Mouse (Mus musculus) midbrain, postnatal 0 days (tissue): ENCODE data around the gene Ankfy1. TPM values are rescaled to one million over a fixed set of nuclear protein-coding genes. Genes with fewer than 3 reads are reported as not detected.

ENCODE experiments used
- ATAC-seq: fragments of 200-750 bp; cut with Nextera tagmentation; 2 replicates; pipeline ENCODE4 v1.8.0; 2017; ENCODE audit warnings: moderate number of reproducible peaks, mild to moderate bottlenecking, moderate TSS enrichment, moderate library complexity; ENCODE audit not compliant: low FRiP score
- DNase-seq: peaks from one replicate; pipeline ENCODE4 v3.0.0-alpha.2; 2015; ENCODE audit warnings: low spot score
- H3K27ac ChIP-seq: fragments of 300-500 bp; sonication (generic); 2 replicates; pipeline ENCODE4 v1.5.1; 2014; ENCODE audit warnings: low read depth, mild to moderate bottlenecking, low read length, mixed read lengths
- H3K27me3 ChIP-seq: fragments of 300-500 bp; sonication (generic); 2 replicates; pipeline ENCODE4 v1.6.1; 2014; ENCODE audit warnings: low read length, control low read depth, mixed read lengths; ENCODE audit not compliant: insufficient read depth
- H3K36me3 ChIP-seq: fragments of 300-500 bp; sonication (generic); 2 replicates; pipeline ENCODE4 v1.6.1; 2014; ENCODE audit warnings: low read length, control low read depth, mixed read lengths; ENCODE audit not compliant: insufficient read depth
- H3K4me1 ChIP-seq: fragments of 300-500 bp; sonication (generic); 2 replicates; pipeline ENCODE4 v1.6.1; 2014; ENCODE audit warnings: mild to moderate bottlenecking, control low read depth, antibody characterized with exemption, low read length, mixed read lengths; ENCODE audit not compliant: insufficient read depth
- H3K4me2 ChIP-seq: fragments of 300-500 bp; sonication (generic); 2 replicates; pipeline ENCODE4 v1.6.1; 2014; ENCODE audit warnings: low read depth, mild to moderate bottlenecking, low read length, mixed read lengths; ENCODE audit not compliant: poor library complexity, severe bottlenecking
- H3K4me3 ChIP-seq: fragments of 300-500 bp; sonication (generic); 2 replicates; pipeline ENCODE4 v1.5.1; 2014; ENCODE audit warnings: low read depth, mild to moderate bottlenecking, low read length, moderate library complexity
- H3K9ac ChIP-seq: fragments of 300-500 bp; sonication (generic); replicated peaks from 2 replicates; pipeline ENCODE4 v1.6.1; 2014; ENCODE audit warnings: mild to moderate bottlenecking, low read length, moderate library complexity, mixed read lengths; ENCODE audit not compliant: poor library complexity, severe bottlenecking
- H3K9me3 ChIP-seq: fragments of 300-500 bp; sonication (generic); 2 replicates; pipeline ENCODE4 v1.6.1; 2016; ENCODE audit warnings: low read length, control low read depth
- CTCF ChIP-seq: IDR thresholded peaks from 2 replicates; pipeline ENCODE4 v1.5.1; 2016; ENCODE audit warnings: antibody characterized with exemption, mild to moderate bottlenecking
- WGBS: fragments of 180-500 bp; shearing (Covaris S2); extraction: QIAGEN DNeasy Blood & Tissue Kit; methylation state at CpG from one replicate; pipeline ENCODE4 v1.1.7; 2014; 5-methylcytosine and 5-hydroxymethylcytosine counted together
- polyA plus RNA-seq: library from polyadenylated mRNA; unstranded; fragments of >200 nt; fragmentation: Nextera tagmentation; extraction: Ambion mirVana; gene quantifications from 2 replicates; pipeline ENCODE4 v1.2.1, GENCODE M21; 2015
- total RNA-seq: library from RNA; depleted of rRNA; stranded (reverse); fragments of >200 nt; gene quantifications from 2 replicates; pipeline ENCODE4 v1.2.3, GENCODE M21; 2014

Ankfy1 gene
- total and polyA plus RNA-seq, 2 experiments from 2014 or later: 19.6 to 48.1 TPM

- no peaks in the 10 kb centered on the region for H3K4me1 ChIP-seq
- no peak overlapping the region for H3K4me2 ChIP-seq
- no peak for DNase-seq
- H3K36me3 ChIP-seq: no peaks in the 10 kb centered on the region
- TF ChIP-seq CTCF: no peak
- ATAC-seq: no peak
- no peak overlapping the region for H3K4me3 ChIP-seq
- H3K27me3 ChIP-seq: no peaks in the 10 kb centered on the region
- H3K9me3 ChIP-seq: no peaks in the 10 kb centered on the region
- no peak overlapping the region for H3K9ac ChIP-seq
- H3K27ac ChIP-seq: no peak overlapping the region
- WGBS: 88% methylated on average over 4 of the region's 4 CpGs
Observed at GRCm38 (mm10) chr11:72664641-72665040, 25.2 kb upstream of the Ankfy1 start.

GRCm38 (mm10) chr11:72670634-72671033 lies 19.2 kb upstream of the Ankfy1 start:
- H3K9ac ChIP-seq: no peak overlapping the region
- ATAC-seq (no peak), DNase-seq (no peak)
- H3K4me2 ChIP-seq: no peak overlapping the region
- H3K27me3 ChIP-seq: no peaks in the 10 kb centered on the region
- no peak overlapping the region for H3K4me3 ChIP-seq
- no peaks in the 10 kb centered on the region for H3K36me3 ChIP-seq
- H3K27ac ChIP-seq: no peak overlapping the region
- no peaks in the 10 kb centered on the region for H3K9me3 ChIP-seq
- no peak for TF ChIP-seq CTCF
- H3K4me1 ChIP-seq: no peaks in the 10 kb centered on the region

GRCm38 (mm10) chr11:72671294-72671988 lies 18.4 kb upstream of the Ankfy1 start:
- ATAC-seq: no peak
- H3K27ac ChIP-seq: no peak overlapping the region
- WGBS: 87% methylated on average over 6 of the region's 6 CpGs
- TF ChIP-seq CTCF: no peak
- no peak overlapping the region for H3K9ac ChIP-seq
- no peak for DNase-seq
- H3K4me2 ChIP-seq: no peak overlapping the region
- H3K9me3 ChIP-seq: no peaks in the 10 kb centered on the region
- H3K27me3 ChIP-seq: no peaks in the 10 kb centered on the region
- no peaks in the 10 kb centered on the region for H3K4me1 ChIP-seq
- no peak overlapping the region for H3K4me3 ChIP-seq
- no peaks in the 10 kb centered on the region for H3K36me3 ChIP-seq

GRCm38 (mm10) chr11:72672438-72672837 lies 17.4 kb upstream of the Ankfy1 start:
- no peaks in the 10 kb centered on the region for H3K36me3 ChIP-seq
- no peak for TF ChIP-seq CTCF
- no peak for ATAC-seq
- no peak overlapping the region for H3K9ac ChIP-seq
- WGBS: 98% methylated on average over 1 of the region's 1 CpGs
- no peak overlapping the region for H3K4me3 ChIP-seq
- H3K27ac ChIP-seq: no peak overlapping the region
- no peak overlapping the region for H3K4me2 ChIP-seq
- no peaks in the 10 kb centered on the region for H3K9me3 ChIP-seq
- no peaks in the 10 kb centered on the region for H3K4me1 ChIP-seq
- no peaks in the 10 kb centered on the region for H3K27me3 ChIP-seq
- DNase-seq: no peak

- DNase-seq: no peak
- WGBS: 48% methylated on average over 2 of the region's 2 CpGs
- TF ChIP-seq CTCF: no peak
- H3K36me3 ChIP-seq: no peaks in the 10 kb centered on the region
- H3K4me1 ChIP-seq: no peaks in the 10 kb centered on the region
- no peaks in the 10 kb centered on the region for H3K9me3 ChIP-seq
- H3K4me3 ChIP-seq: no peak overlapping the region
- H3K9ac ChIP-seq: no peak overlapping the region
- H3K4me2 ChIP-seq: no peak overlapping the region
- ATAC-seq: no peak
- no peaks in the 10 kb centered on the region for H3K27me3 ChIP-seq
- no peak overlapping the region for H3K27ac ChIP-seq
Observed at GRCm38 (mm10) chr11:72675280-72675679, 14.5 kb upstream of the Ankfy1 start.

- Histone ChIP-seq H3K4me1 (no peaks in the 10 kb centered on the region), H3K9me3 (no peaks in the 10 kb centered on the region), H3K27me3 (no peaks in the 10 kb centered on the region), H3K9ac (no peak overlapping the region), H3K4me3 (no peak overlapping the region), H3K36me3 (no peaks in the 10 kb centered on the region), H3K27ac (no peak overlapping the region), H3K4me2 (no peak overlapping the region)
- TF ChIP-seq CTCF: no peak
- no peak for DNase-seq
- no peak for ATAC-seq
Observed at GRCm38 (mm10) chr11:72680726-72681125, 9.1 kb upstream of the Ankfy1 start.
